7 mouse cellular contexts compared by ENCODE assay signal in the genomic region with DNA sequence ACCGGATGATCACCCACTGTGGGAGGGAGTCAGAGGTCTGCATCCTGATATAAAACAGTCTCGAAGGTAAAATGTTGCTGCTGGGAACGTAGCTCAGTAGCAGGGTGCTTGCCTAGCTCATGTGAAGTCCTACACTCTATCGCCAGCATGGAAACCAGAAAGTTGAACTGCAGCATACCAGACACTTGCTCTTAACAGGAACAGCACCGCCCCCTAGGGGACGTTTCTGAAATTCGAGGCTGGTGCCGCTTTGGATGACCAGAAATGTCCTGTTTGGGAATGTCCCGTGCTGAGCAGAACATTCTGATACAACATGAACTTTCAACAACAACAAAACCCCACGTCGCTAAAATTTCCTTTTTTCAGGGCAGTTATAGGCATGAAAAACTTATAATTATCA. TPM values are rescaled to one million over a fixed set of nuclear protein-coding genes. Genes with fewer than 3 reads are reported as not detected.
DNase-seq lines count a peak whose midpoint lies in the region; ATAC-seq and TF ChIP-seq lines count a peak whose summit lies in the region.

No protein-coding gene starts in this region.

- no peak overlapping the region for H3K27ac ChIP-seq in ES-Bruce4 (ENCODE audit: insufficient read depth, low read length)
- no peak overlapping the region for H3K27ac ChIP-seq in embryonic facial prominence, embryonic 10.5 days (replicated peaks)
- H3K27ac ChIP-seq in heart, embryonic 14.5 days (replicated peaks in 1 of 2; ENCODE audit: control insufficient read depth in 1 of 2, insufficient read depth in 1 of 2, low read depth in 2 of 2, low read length in 2 of 2), result no peak overlapping the region
- no peak overlapping the region for H3K27ac ChIP-seq in spleen, adult 2 months (ENCODE audit: insufficient read depth, low read length)

- no peak for ATAC-seq in heart, embryonic 14.5 days (ENCODE audit: insufficient number of reproducible peaks, insufficient read depth, low FRiP score, low read depth)
- ATAC-seq in megakaryocyte, adult 5-6 weeks (ENCODE audit: poor library complexity, severe bottlenecking), result peak; percentile 48

- no peaks in the 10 kb centered on the region for H3K36me3 ChIP-seq in ES-Bruce4 (ENCODE audit: control insufficient read depth, insufficient read depth, low read length, poor library complexity, severe bottlenecking)
- H3K36me3 ChIP-seq in embryonic facial prominence, embryonic 10.5 days (replicated peaks), result no peaks in the 10 kb centered on the region
- H3K36me3 ChIP-seq in heart, embryonic 14.5 days (ENCODE audit: control insufficient read depth, insufficient read depth, low read length), result no peaks in the 10 kb centered on the region
- H3K36me3 ChIP-seq in spleen, adult 2 months (ENCODE audit: control insufficient read depth, insufficient read depth, low read length), result no peaks in the 10 kb centered on the region

- TF ChIP-seq POLR2A in ES-Bruce4 (IDR thresholded peaks at IDR 0.05; ENCODE audit: insufficient read depth, low read length), result no peak
- TF ChIP-seq POLR2A in spleen, adult 2 months (IDR thresholded peaks at IDR 0.05; ENCODE audit: low read depth, low read length), result no peak

- no peak overlapping the region for H3K4me2 ChIP-seq in heart, embryonic 14.5 days (ENCODE audit: low read length)

- no peak overlapping the region for H3K4me3 ChIP-seq in ES-Bruce4 (ENCODE audit: low read depth, low read length)
- H3K4me3 ChIP-seq in embryonic facial prominence, embryonic 10.5 days, result no peak overlapping the region
- no peak overlapping the region for H3K4me3 ChIP-seq in heart, embryonic 14.5 days (ENCODE audit: control insufficient read depth in 1 of 2, insufficient read depth in 1 of 2, low read depth in 1 of 2, low read length in 2 of 2)
- H3K4me3 ChIP-seq in spleen, adult 2 months (ENCODE audit: extremely low read depth, insufficient read depth, insufficient read length), result no peak overlapping the region

- DNase-seq in adrenal gland, adult 8-10 months, result peak; percentile 87
- DNase-seq in embryonic facial prominence, embryonic 10.5 days (ENCODE audit: low spot score), result peak; percentile 90
- DNase-seq in left cerebral cortex, adult 18-20 months (ENCODE audit: low spot score in 2 of 2), result peak; percentile 86 to 91
- peak; percentile 68 to 81 for DNase-seq in spleen, adult 2 months (ENCODE audit: low read depth in 1 of 2, low spot score in 2 of 2)

- H3K4me1 ChIP-seq in ES-Bruce4 (ENCODE audit: control insufficient read depth, insufficient read depth, low read length), result no peaks in the 10 kb centered on the region
- H3K4me1 ChIP-seq in embryonic facial prominence, embryonic 10.5 days, result peaks cover 39% of the 10 kb centered on the region
- peaks cover 2 to 7% of the 10 kb centered on the region in 2 experiments; a peak in 1 of 4 replicates for H3K4me1 ChIP-seq in heart, embryonic 14.5 days (ENCODE audit: control insufficient read depth in 2 of 2, insufficient read depth in 2 of 2, low read length in 2 of 2)
- H3K4me1 ChIP-seq in spleen, adult 2 months (ENCODE audit: control insufficient read depth, insufficient read depth, insufficient read length), result no peaks in the 10 kb centered on the region

- TF ChIP-seq EP300 in ES-Bruce4 (IDR thresholded peaks at IDR 0.05; ENCODE audit: insufficient read depth, low read depth, low read length), result 0 out of 2 replicates have a peak, but pooled peaks have one; percentile 38

- H3K27me3 ChIP-seq in ES-Bruce4 (ENCODE audit: control insufficient read depth, insufficient read depth, low read length, poor library complexity, severe bottlenecking), result no peaks in the 10 kb centered on the region
- H3K27me3 ChIP-seq in embryonic facial prominence, embryonic 10.5 days (replicated peaks; ENCODE audit: low read depth, poor library complexity, severe bottlenecking), result no peaks in the 10 kb centered on the region
- no peaks in the 10 kb centered on the region for H3K27me3 ChIP-seq in heart, embryonic 14.5 days (ENCODE audit: control insufficient read depth, insufficient read depth, low read length)
- H3K27me3 ChIP-seq in spleen, adult 2 months (ENCODE audit: control insufficient read depth, insufficient read depth, low read length), result no peaks in the 10 kb centered on the region

- peak; percentile 83 for TF ChIP-seq CTCF in ES-Bruce4 (IDR thresholded peaks at IDR 0.05; ENCODE audit: low read depth, low read length)
- TF ChIP-seq CTCF in spleen, adult 2 months (IDR thresholded peaks at IDR 0.05; ENCODE audit: extremely low read depth, insufficient read depth, insufficient read length, insufficient replicate concordance), result peak; percentile 89; the same call in 1 of the 2 replicates

- 8% methylated on average over 11 of the region's 11 CpGs for WGBS in embryonic facial prominence, embryonic 10.5 days
- 7% methylated on average over 11 of the region's 11 CpGs for WGBS in heart, embryonic 14.5 days
- 9% methylated on average over 11 of the region's 11 CpGs for WGBS in spleen, adult 2 months

- H3K9ac ChIP-seq in ES-Bruce4 (ENCODE audit: low read depth, poor library complexity, severe bottlenecking), result no peak overlapping the region
- H3K9ac ChIP-seq in heart, embryonic 14.5 days (ENCODE audit: low read length), result peak overlapping the region; percentile 2; the same call in 1 of the 2 replicates

- H3K9me3 ChIP-seq in ES-Bruce4 (replicated peaks; ENCODE audit: control insufficient read depth, insufficient read depth, low read length, poor library complexity, severe bottlenecking), result no peaks in the 10 kb centered on the region
- no peaks in the 10 kb centered on the region for H3K9me3 ChIP-seq in embryonic facial prominence, embryonic 10.5 days
- no peaks in the 10 kb centered on the region for H3K9me3 ChIP-seq in heart, embryonic 14.5 days (ENCODE audit: control insufficient read depth, low read length)

RNA-seq across cellular contexts. Expression of a gene that starts 4.0 kb away (rescaled TPM):
- 284 and 342 TPM in 2 replicates for polyA plus RNA-seq in ES-Bruce4 (2011; ENCODE audit: insufficient read depth, insufficient read length, low read depth, missing spikeins)
- 100 to 1,000 TPM; 343 to 469 (median 379) TPM for total RNA-seq in adrenal gland, adult 8-10 months (2022)
- polyA plus RNA-seq in embryonic facial prominence, embryonic 10.5 days (2016; fragmentation: Nextera tagmentation; extraction: Ambion mirVana), result 229 and 241 TPM in 2 replicates
- 266 and 295 TPM in 2 replicates for polyA plus RNA-seq in heart, embryonic 14.5 days (2014; fragmentation: Nextera tagmentation; extraction: Ambion mirVana)
- total RNA-seq in left cerebral cortex, adult 18-20 months (2021), result 10 to 100 TPM; 60.6 to 73.2 TPM
- total RNA-seq in megakaryocyte, adult 5-6 weeks (2015), result 41.5 and 47.5 TPM in 2 replicates
- 20.5 and 22.8 TPM in 2 replicates for total RNA-seq in megakaryocyte, adult 5-6 weeks (2017)
- 348 and 407 TPM in 2 replicates for polyA plus RNA-seq in spleen, adult 2 months (2012; rRNA removed)

RNA-seq across cellular contexts. Expression of a gene that starts 18.4 kb away (rescaled TPM):
- 68.4 and 88.3 TPM in 2 replicates for polyA plus RNA-seq in ES-Bruce4 (2011; ENCODE audit: insufficient read depth, insufficient read length, low read depth, missing spikeins)
- total RNA-seq in adrenal gland, adult 8-10 months (2022), result 100 to 1,000 TPM; 171 to 220 (median 202) TPM
- 79.4 and 87.3 TPM in 2 replicates for polyA plus RNA-seq in embryonic facial prominence, embryonic 10.5 days (2016; fragmentation: Nextera tagmentation; extraction: Ambion mirVana)
- 182 and 190 TPM in 2 replicates for polyA plus RNA-seq in heart, embryonic 14.5 days (2014; fragmentation: Nextera tagmentation; extraction: Ambion mirVana)
- 10 to 100 TPM; 55.8 to 58.9 TPM for total RNA-seq in left cerebral cortex, adult 18-20 months (2021)
- total RNA-seq in megakaryocyte, adult 5-6 weeks (2015), result 509 and 566 TPM in 2 replicates
- total RNA-seq in megakaryocyte, adult 5-6 weeks (2017), result 201 and 225 TPM in 2 replicates
- polyA plus RNA-seq in spleen, adult 2 months (2012; rRNA removed), result 232 and 240 TPM in 2 replicates

RNA-seq across cellular contexts. Expression of a gene that starts 18.5 kb away (rescaled TPM):
- 7.0 and 9.5 TPM in 2 replicates for polyA plus RNA-seq in ES-Bruce4 (2011; ENCODE audit: insufficient read depth, insufficient read length, low read depth, missing spikeins)
- total RNA-seq in adrenal gland, adult 8-10 months (2022), result 10 to 100 TPM; 53.9 to 83.9 (median 77.5) TPM
- polyA plus RNA-seq in embryonic facial prominence, embryonic 10.5 days (2016; fragmentation: Nextera tagmentation; extraction: Ambion mirVana), result 10.0 and 11.9 TPM in 2 replicates
- polyA plus RNA-seq in heart, embryonic 14.5 days (2014; fragmentation: Nextera tagmentation; extraction: Ambion mirVana), result 0.81 and 1.2 TPM in 2 replicates
- total RNA-seq in left cerebral cortex, adult 18-20 months (2021), result 100 to 1,000 TPM; 477 to 484 TPM
- not detected in 2 replicates for total RNA-seq in megakaryocyte, adult 5-6 weeks (2015)
- not detected in 2 replicates for total RNA-seq in megakaryocyte, adult 5-6 weeks (2017)
- polyA plus RNA-seq in spleen, adult 2 months (2012; rRNA removed), result 3.6 and 4.0 TPM in 2 replicates

RNA-seq across cellular contexts. Expression of a gene that starts 35.8 kb away (rescaled TPM):
- polyA plus RNA-seq in ES-Bruce4 (2011; ENCODE audit: insufficient read depth, insufficient read length, low read depth, missing spikeins), result 4.4 and 5.4 TPM in 2 replicates
- 1 to 10 TPM; 3.8 to 6.2 (median 5.0) TPM for total RNA-seq in adrenal gland, adult 8-10 months (2022)
- 3.4 and 3.7 TPM in 2 replicates for polyA plus RNA-seq in embryonic facial prominence, embryonic 10.5 days (2016; fragmentation: Nextera tagmentation; extraction: Ambion mirVana)
- 4.6 and 7.9 TPM in 2 replicates for polyA plus RNA-seq in heart, embryonic 14.5 days (2014; fragmentation: Nextera tagmentation; extraction: Ambion mirVana)
- total RNA-seq in left cerebral cortex, adult 18-20 months (2021), result 100 to 1,000 TPM; 113 to 133 TPM
- 0.09 TPM in 1 of 2 replicates, not detected in the other for total RNA-seq in megakaryocyte, adult 5-6 weeks (2015)
- not detected in 2 replicates for total RNA-seq in megakaryocyte, adult 5-6 weeks (2017)
- polyA plus RNA-seq in spleen, adult 2 months (2012; rRNA removed), result 4.1 and 5.2 TPM in 2 replicates

RNA-seq across cellular contexts. Expression of a gene that starts 45.7 kb away (rescaled TPM):
- polyA plus RNA-seq in ES-Bruce4 (2011; ENCODE audit: insufficient read depth, insufficient read length, low read depth, missing spikeins), result 0.48 and 0.53 TPM in 2 replicates
- under 1 TPM; 0.06 to 0.70 (median 0.31) TPM for total RNA-seq in adrenal gland, adult 8-10 months (2022)
- polyA plus RNA-seq in embryonic facial prominence, embryonic 10.5 days (2016; fragmentation: Nextera tagmentation; extraction: Ambion mirVana), result 29.7 and 33.8 TPM in 2 replicates
- polyA plus RNA-seq in heart, embryonic 14.5 days (2014; fragmentation: Nextera tagmentation; extraction: Ambion mirVana), result 5.6 and 11.8 TPM in 2 replicates
- under 1 TPM; 0.09 to 0.19 TPM for total RNA-seq in left cerebral cortex, adult 18-20 months (2021)
- total RNA-seq in megakaryocyte, adult 5-6 weeks (2015), result 3.3 and 8.2 TPM in 2 replicates
- total RNA-seq in megakaryocyte, adult 5-6 weeks (2017), result 3.3 and 7.2 TPM in 2 replicates
- polyA plus RNA-seq in spleen, adult 2 months (2012; rRNA removed), result 301 and 381 TPM in 2 replicates
